Mouse (Mus musculus) kidney, embryonic 14.5 days (tissue): ENCODE measurements at regions not wholly inside any gene's neighbourhood (a gene's known extent, or its start where the extent isn't known, plus 50 kb on each side); places are given as distances from the start of the nearest gene placed in this dataset.

Source experiments
- ATAC-seq: fragments of 200-750 bp; cut with Nextera tagmentation; 2 replicates; pipeline ENCODE4 v1.8.0; 2017; ENCODE audit warnings: moderate number of reproducible peaks, mild to moderate bottlenecking, moderate TSS enrichment, moderate library complexity; ENCODE audit not compliant: low FRiP score, low TSS enrichment
- H3K27ac ChIP-seq: fragments of 300-500 bp; sonication (generic); 2 replicates; pipeline ENCODE4 v1.5.1; 2014; ENCODE audit warnings: low read depth, mild to moderate bottlenecking, low read length, moderate library complexity, mixed read lengths
- H3K27me3 ChIP-seq: fragments of 300-500 bp; sonication (generic); 2 replicates; pipeline ENCODE4 v1.6.1; 2014; ENCODE audit warnings: mild to moderate bottlenecking, low read length; ENCODE audit not compliant: control insufficient read depth, insufficient read depth
- H3K36me3 ChIP-seq: fragments of 300-500 bp; sonication (generic); 2 replicates; pipeline ENCODE4 v1.6.1; 2014; ENCODE audit warnings: low read length, mixed read lengths; ENCODE audit not compliant: control insufficient read depth, insufficient read depth
- H3K4me1 ChIP-seq: fragments of 300-500 bp; sonication (generic); 2 replicates; pipeline ENCODE4 v1.6.1; 2014; ENCODE audit warnings: low read length, mixed read lengths; ENCODE audit not compliant: control insufficient read depth, insufficient read depth
- H3K4me2 ChIP-seq: fragments of 300-500 bp; sonication (generic); replicated peaks from 2 replicates; pipeline ENCODE4 v1.6.1; 2014; ENCODE audit warnings: low read depth, mild to moderate bottlenecking, low read length
- H3K4me3 ChIP-seq: fragments of 300-500 bp; sonication (generic); 2 replicates; pipeline ENCODE4 v1.5.1; 2014; ENCODE audit warnings: mild to moderate bottlenecking, low read length
- H3K9ac ChIP-seq: fragments of 300-500 bp; sonication (generic); 2 replicates; pipeline ENCODE4 v1.6.1; 2014; ENCODE audit warnings: low read depth, mild to moderate bottlenecking, low read length, moderate library complexity
- H3K9me3 ChIP-seq: fragments of 300-500 bp; sonication (generic); 2 replicates; pipeline ENCODE4 v1.6.1; 2016; ENCODE audit warnings: low read length; ENCODE audit not compliant: control insufficient read depth
- WGBS: fragments of 180-500 bp; shearing (Covaris S2); extraction: QIAGEN DNeasy Blood & Tissue Kit; methylation state at CpG from one replicate; pipeline ENCODE4 v1.1.7; 2014; 5-methylcytosine and 5-hydroxymethylcytosine counted together

- Histone ChIP-seq H3K36me3 (no peaks in the 10 kb centered on the region), H3K4me1 (no peaks in the 10 kb centered on the region), H3K9ac (no peak overlapping the region), H3K27me3 (no peaks in the 10 kb centered on the region), H3K4me2 (peak overlapping the region; percentile 15; the same call in 1 of the 2 replicates), H3K9me3 (no peaks in the 10 kb centered on the region), H3K4me3 (no peak overlapping the region), H3K27ac (no peak overlapping the region)
- peak; percentile 77; the same call in 1 of the 2 replicates for ATAC-seq
- WGBS, result 33% methylated on average over 17 of the region's 17 CpGs
Observed at GRCm38 (mm10) chr12:56275556-56276242, 70.0 kb downstream of the Mbip start.

GRCm38 (mm10) chr12:56265049-56265448, 80.6 kb downstream of the Mbip start:
- 70% methylated on average over 6 of the region's 6 CpGs for WGBS
- H3K9me3 ChIP-seq, result no peaks in the 10 kb centered on the region
- no peak overlapping the region for H3K9ac ChIP-seq
- H3K4me3 ChIP-seq, result no peak overlapping the region
- no peaks in the 10 kb centered on the region for H3K36me3 ChIP-seq
- no peak for ATAC-seq
- H3K4me2 ChIP-seq, result no peak overlapping the region
- no peak overlapping the region for H3K27ac ChIP-seq
- H3K4me1 ChIP-seq, result no peaks in the 10 kb centered on the region
- H3K27me3 ChIP-seq, result no peaks in the 10 kb centered on the region

- Histone ChIP-seq H3K27ac (no peak overlapping the region), H3K4me1 (no peaks in the 10 kb centered on the region), H3K4me3 (no peak overlapping the region), H3K4me2 (no peak overlapping the region), H3K9me3 (no peaks in the 10 kb centered on the region), H3K36me3 (no peaks in the 10 kb centered on the region), H3K27me3 (no peaks in the 10 kb centered on the region), H3K9ac (no peak overlapping the region)
- ATAC-seq, result no peak
- WGBS, result 91% methylated on average over 4 of the region's 4 CpGs
Observed at GRCm38 (mm10) chr12:56261471-56261870, 84.2 kb downstream of the Mbip start.

- ATAC-seq, result no peak
- Histone ChIP-seq H3K4me3 (no peak overlapping the region), H3K9ac (no peak overlapping the region), H3K27ac (no peak overlapping the region), H3K4me1 (no peaks in the 10 kb centered on the region), H3K4me2 (no peak overlapping the region), H3K36me3 (no peaks in the 10 kb centered on the region), H3K9me3 (no peaks in the 10 kb centered on the region), H3K27me3 (peaks cover 3% of the 10 kb centered on the region; the same call in 1 of the 2 replicates)
- 88% methylated on average over 14 of the region's 14 CpGs for WGBS
Observed at GRCm38 (mm10) chr12:56258401-56259050, 87.2 kb downstream of the Mbip start.

- Histone ChIP-seq H3K36me3 (no peaks in the 10 kb centered on the region), H3K9me3 (no peaks in the 10 kb centered on the region), H3K27ac (no peak overlapping the region), H3K27me3 (peaks cover 3% of the 10 kb centered on the region; the same call in 1 of the 2 replicates), H3K4me1 (no peaks in the 10 kb centered on the region), H3K4me3 (no peak overlapping the region), H3K9ac (no peak overlapping the region), H3K4me2 (no peak overlapping the region)
- no peak for ATAC-seq
- WGBS, result 92% methylated on average over 11 of the region's 11 CpGs
Observed at GRCm38 (mm10) chr12:56256243-56256881, 89.3 kb downstream of the Mbip start.

- H3K4me1 ChIP-seq, result no peaks in the 10 kb centered on the region
- no peak overlapping the region for H3K9ac ChIP-seq
- H3K36me3 ChIP-seq, result no peaks in the 10 kb centered on the region
- no peak for ATAC-seq
- H3K4me2 ChIP-seq, result no peak overlapping the region
- H3K27ac ChIP-seq, result no peak overlapping the region
- H3K4me3 ChIP-seq, result no peak overlapping the region
- peaks cover 3% of the 10 kb centered on the region; the same call in 1 of the 2 replicates for H3K27me3 ChIP-seq
- H3K9me3 ChIP-seq, result no peaks in the 10 kb centered on the region
- 62% methylated on average over 7 of the region's 7 CpGs for WGBS
Observed at GRCm38 (mm10) chr12:56252612-56253444, 92.9 kb downstream of the Mbip start.

- no peak for ATAC-seq
- Histone ChIP-seq H3K9me3 (no peaks in the 10 kb centered on the region), H3K4me2 (no peak overlapping the region), H3K27me3 (peaks cover 3% of the 10 kb centered on the region; the same call in 1 of the 2 replicates), H3K9ac (no peak overlapping the region), H3K4me3 (no peak overlapping the region), H3K4me1 (no peaks in the 10 kb centered on the region), H3K36me3 (no peaks in the 10 kb centered on the region), H3K27ac (no peak overlapping the region)
- WGBS, result 25% methylated on average over 3 of the region's 3 CpGs
Observed at GRCm38 (mm10) chr12:56250262-56250661, 95.4 kb downstream of the Mbip start.

- 93% methylated on average over 7 of the region's 7 CpGs for WGBS
- no peak overlapping the region for H3K4me2 ChIP-seq
- no peak overlapping the region for H3K27ac ChIP-seq
- no peaks in the 10 kb centered on the region for H3K36me3 ChIP-seq
- no peak overlapping the region for H3K9ac ChIP-seq
- H3K4me1 ChIP-seq, result no peaks in the 10 kb centered on the region
- no peaks in the 10 kb centered on the region for H3K27me3 ChIP-seq
- no peaks in the 10 kb centered on the region for H3K9me3 ChIP-seq
- no peak for ATAC-seq
- H3K4me3 ChIP-seq, result no peak overlapping the region
Observed at GRCm38 (mm10) chr12:56246406-56246805, 99.3 kb downstream of the Mbip start.
